Mouse (Mus musculus) embryonic fibroblast, embryonic 13.5 days (primary cell): Measurements from ENCODE around the gene Cgrrf1. TPM values are rescaled to one million over a fixed set of nuclear protein-coding genes. Genes with fewer than 3 reads are reported as not detected.
A peak's percentile ranks its signal among the peaks of the same experiment; 100 is the strongest.

Source experiments
- H3K27ac ChIP-seq: 2 replicates; pipeline ENCODE4 v1.5.1; 2012; ENCODE audit warnings: low read length, control low read depth, inconsistent platforms; ENCODE audit not compliant: insufficient read depth
- H3K4me1 ChIP-seq: 2 replicates; pipeline ENCODE4 v1.6.1; 2011; ENCODE audit warnings: low read length; ENCODE audit not compliant: control insufficient read depth, insufficient read depth
- H3K4me3 ChIP-seq: 2 replicates; pipeline ENCODE4 v1.5.1; 2011; ENCODE audit warnings: mild to moderate bottlenecking, control low read depth, low read length; ENCODE audit not compliant: insufficient read depth
- CTCF ChIP-seq: IDR thresholded peaks from 2 replicates; pipeline ENCODE4 v1.5.1; 2011; ENCODE audit warnings: mild to moderate bottlenecking, control low read depth, low read length, moderate library complexity, borderline replicate concordance; ENCODE audit not compliant: insufficient read depth
- POLR2A ChIP-seq: IDR thresholded peaks from 2 replicates; pipeline ENCODE4 v1.6.1; 2011; ENCODE audit warnings: low read depth, mild to moderate bottlenecking, control low read depth, low read length, moderate library complexity
- polyA plus RNA-seq: library from polyadenylated mRNA; stranded (reverse); fragments of >200 nt; gene quantifications from 2 replicates; pipeline ENCODE4 v1.2.4, GENCODE M21; 2011; ENCODE audit warnings: low read depth; ENCODE audit not compliant: missing spikeins, insufficient read length

Gene Cgrrf1
- polyA plus RNA-seq, 1 experiment, result 29.6 TPM

DNA sequence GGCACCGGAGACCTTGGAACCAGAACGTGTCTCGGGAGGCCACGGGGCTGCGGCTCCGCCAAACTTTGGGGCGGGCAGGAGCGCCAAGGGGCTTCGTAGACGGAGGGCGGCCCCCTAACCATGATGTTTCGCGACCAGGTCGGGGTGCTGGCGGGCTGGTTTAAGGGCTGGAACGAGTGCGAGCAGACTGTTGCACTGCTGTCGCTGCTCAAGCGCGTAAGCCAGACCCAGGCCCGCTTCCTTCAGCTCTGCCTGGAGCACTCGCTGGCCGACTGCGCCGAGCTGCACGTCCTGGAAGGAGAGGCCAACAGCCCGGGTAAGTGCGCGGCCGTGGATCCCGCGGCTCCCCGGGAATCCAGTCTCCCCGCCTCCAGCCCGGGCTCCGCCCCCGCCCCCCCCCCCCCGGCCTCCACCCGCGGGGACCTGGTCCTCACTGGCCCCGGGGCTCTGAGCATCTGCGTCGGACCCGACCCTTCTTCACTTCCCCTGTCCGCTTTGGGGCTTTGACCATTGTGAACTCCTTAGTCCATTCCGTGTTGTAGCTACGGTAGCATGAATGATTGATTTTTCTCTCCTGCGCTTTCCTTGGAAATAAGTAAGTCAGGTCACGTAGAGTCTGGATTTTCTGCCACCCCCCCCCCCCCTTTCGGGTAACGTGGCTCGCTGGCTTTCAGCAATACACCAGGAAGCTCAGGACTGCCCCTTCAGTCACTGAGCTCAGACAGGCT lies 52.9 kb downstream of the Cgrrf1 start:
- H3K27ac ChIP-seq, result peak overlapping the region; percentile 98
- H3K4me1 ChIP-seq, result no peaks in the 10 kb centered on the region; the same call in 1 of the 2 replicates
- H3K4me3 ChIP-seq, result peak overlapping the region; percentile 89
- TF ChIP-seq POLR2A, result peak; percentile 85
- no peak for TF ChIP-seq CTCF

GRCm38 (mm10) chr14:46885429-46885755 lies 53.5 kb downstream of the Cgrrf1 start:
- Histone ChIP-seq H3K4me3 (peak overlapping the region; percentile 89), H3K4me1 (no peaks in the 10 kb centered on the region; the same call in 1 of the 2 replicates), H3K27ac (peak overlapping the region; percentile 98)
- TF ChIP-seq CTCF (no peak), POLR2A (peak; percentile 43)

GRCm38 (mm10) chr14:46885891-46886301 lies 54.0 kb downstream of the Cgrrf1 start:
- peak overlapping the region; percentile 98 for H3K27ac ChIP-seq
- H3K4me1 ChIP-seq, result no peaks in the 10 kb centered on the region; the same call in 1 of the 2 replicates
- no peak for TF ChIP-seq CTCF
- peak; percentile 73 for TF ChIP-seq POLR2A
- H3K4me3 ChIP-seq, result peak overlapping the region; percentile 89

DNA sequence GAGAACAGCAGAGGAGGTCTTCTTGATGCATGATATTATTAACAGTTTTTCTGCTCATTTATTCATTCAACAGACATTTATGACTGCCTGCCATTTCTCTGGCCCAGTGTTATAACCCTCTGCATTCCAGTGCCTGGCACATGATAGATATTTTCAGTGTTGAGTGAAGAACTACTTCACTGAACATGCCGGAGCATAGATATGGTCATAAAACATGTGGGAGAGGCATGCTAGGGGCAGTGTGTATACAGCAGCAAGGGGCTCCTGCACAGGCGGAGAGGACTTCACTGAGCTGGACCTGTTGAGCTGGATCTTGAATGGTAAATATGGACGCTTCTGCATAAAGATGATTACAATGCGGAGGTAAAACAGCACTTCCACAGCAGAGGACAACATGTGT lies 57.2 kb downstream of the Cgrrf1 start:
- peaks cover 1% of the 10 kb centered on the region; the same call in 1 of the 2 replicates for H3K4me1 ChIP-seq
- no peak overlapping the region for H3K4me3 ChIP-seq
- H3K27ac ChIP-seq, result no peak overlapping the region
- no peak for TF ChIP-seq CTCF
- TF ChIP-seq POLR2A, result no peak

DNA sequence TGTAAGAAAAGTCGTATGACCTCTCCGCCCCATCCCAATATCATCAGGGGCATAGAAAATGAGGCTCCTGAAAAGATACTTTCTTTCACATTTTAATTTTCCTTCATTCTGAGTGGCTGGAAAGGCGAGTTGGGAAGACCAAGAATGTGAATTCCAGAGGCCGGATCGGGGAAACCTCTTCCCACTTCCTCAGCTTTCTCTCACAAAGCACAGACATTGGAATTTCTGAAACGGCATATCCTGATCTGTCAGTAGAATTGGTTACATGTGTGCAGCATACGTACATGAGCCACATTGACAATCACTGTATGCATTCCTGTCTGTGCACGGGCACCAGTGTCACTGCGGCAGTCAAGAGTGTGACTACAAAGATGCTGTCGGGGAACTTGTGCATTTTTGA lies 62.0 kb downstream of the Cgrrf1 start:
- Histone ChIP-seq H3K4me1 (peaks cover 22% of the 10 kb centered on the region), H3K4me3 (no peak overlapping the region), H3K27ac (peak overlapping the region; percentile 55; the same call in 1 of the 2 replicates)
- TF ChIP-seq POLR2A, result no peak
- TF ChIP-seq CTCF, result no peak

DNA sequence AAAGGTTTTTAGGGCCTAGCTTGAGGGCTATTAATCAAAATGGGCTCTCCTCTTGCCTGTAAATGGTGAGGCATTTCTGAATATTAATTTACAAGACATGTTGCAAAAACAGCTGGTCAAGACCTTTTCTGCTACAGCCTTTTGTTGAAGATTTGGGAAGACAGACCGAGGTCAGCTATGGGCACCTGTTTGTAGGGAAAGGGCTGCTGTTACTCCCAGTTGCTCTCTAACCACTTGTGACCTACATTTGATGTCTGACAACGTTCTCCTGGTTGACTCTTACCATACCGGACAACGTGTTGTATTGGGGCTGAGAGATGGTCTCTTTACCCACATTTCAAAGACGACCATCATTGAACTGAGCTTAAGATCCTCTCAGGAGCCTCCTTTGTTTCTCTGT lies 66.0 kb downstream of the Cgrrf1 start:
- Histone ChIP-seq H3K4me1 (peaks cover 27% of the 10 kb centered on the region), H3K4me3 (no peak overlapping the region), H3K27ac (peak overlapping the region; percentile 37)
- TF ChIP-seq POLR2A (no peak), CTCF (no peak)

- no peak overlapping the region for H3K4me3 ChIP-seq
- peak overlapping the region; percentile 37 for H3K27ac ChIP-seq
- peaks cover 27% of the 10 kb centered on the region for H3K4me1 ChIP-seq
- TF ChIP-seq POLR2A (no peak), CTCF (no peak)
Observed at GRCm38 (mm10) chr14:46898626-46899025, 66.7 kb downstream of the Cgrrf1 start.

- Histone ChIP-seq H3K27ac (no peak overlapping the region), H3K4me1 (peaks cover 15% of the 10 kb centered on the region), H3K4me3 (no peak overlapping the region)
- TF ChIP-seq POLR2A (no peak), CTCF (no peak)
Observed at GRCm38 (mm10) chr14:46902498-46903087, 70.7 kb downstream of the Cgrrf1 start.

Other genes starting within 250 kb of the Cgrrf1 start
- gene Cdkn3, start 71.6 kb upstream of the Cgrrf1 start, polyA plus RNA-seq, result 16.5 and 27.5 TPM in 2 replicates
- 259 and 293 TPM in 2 replicates for gene Cnih1, start 43.7 kb upstream of the Cgrrf1 start, polyA plus RNA-seq
- gene Gmfb, start 9.9 kb upstream of the Cgrrf1 start, polyA plus RNA-seq, result 83.0 and 87.9 TPM in 2 replicates
- gene Samd4, start 50.7 kb downstream of the Cgrrf1 start, polyA plus RNA-seq, result 54.3 and 71.0 TPM in 2 replicates